In genomic region chrX:7473814-7474213, GRCm38 (mm10) we compare ENCODE assay signal across 9 mouse cellular contexts.
DNase-seq lines count a peak whose midpoint lies in the region; ATAC-seq and TF ChIP-seq lines count a peak whose summit lies in the region.
"Had no signal": no experiment of that assay in that cellular context is flagged by ENCODE, and none has a peak within 500 bp of the region (broad histone marks: within the 10 kb centered on the region; RNA-seq: fewer than 3 reads in every experiment).

No protein-coding gene starts in this region.

- TF ChIP-seq POLR2A in lung, adult 2 months (IDR thresholded peaks at IDR 0.05; ENCODE audit: borderline replicate concordance, extremely low read depth, low read depth, low read length) = no peak

- no peak overlapping the region for H3K4me2 ChIP-seq in kidney, embryonic 14.5 days (replicated peaks; ENCODE audit: low read depth, low read length)
- H3K4me2 ChIP-seq in kidney, postnatal 0 days (ENCODE audit: low read length) = no peak overlapping the region
- H3K4me2 ChIP-seq: embryonic facial prominence, embryonic 13.5 days had no signal

- H3K9me3 ChIP-seq in kidney, embryonic 14.5 days (ENCODE audit: control insufficient read depth, low read length) = no peaks in the 10 kb centered on the region
- no peaks in the 10 kb centered on the region for H3K9me3 ChIP-seq in kidney, postnatal 0 days (replicated peaks; ENCODE audit: low read length)
- H3K9me3 ChIP-seq: embryonic facial prominence, embryonic 13.5 days had no signal

- DNase-seq in kidney, adult 11 months = peak; percentile 7
- DNase-seq in Patski (ENCODE audit: low read depth, low spot score) = no peak
- DNase-seq in embryo, embryonic 10 days (ENCODE audit: low spot score) = peak; percentile 57
- DNase-seq in kidney, postnatal 0 days (ENCODE audit: low spot score) = peak; percentile 44
- peak; percentile 6 for DNase-seq in lung, adult 2 months
- peak; percentile 45 to 54 for DNase-seq in right cerebral cortex, adult 2 months (ENCODE audit: low spot score in 2 of 2)

- CTCF ChIA-PET in Patski (lab: Charles Lee) = interaction anchor here (1.0 to 1.8 kb wide), 3 partner anchors 39 to 170 kb away, joined by 3 to 5 read pairs (median 3); no protein-coding TSS in a partner anchor

- TF ChIP-seq CTCF in Patski (IDR thresholded peaks at IDR 0.05) = peak; percentile 69
- peak; percentile 61 for TF ChIP-seq CTCF in kidney, postnatal 0 days (IDR thresholded peaks at IDR 0.05; ENCODE audit: low read depth)
- TF ChIP-seq CTCF in lung, adult 2 months (IDR thresholded peaks at IDR 0.05; ENCODE audit: insufficient read depth, low read length) = peak; percentile 44

- H3K4me3 ChIP-seq in kidney, embryonic 14.5 days (ENCODE audit: low read length) = no peak overlapping the region
- no peak overlapping the region for H3K4me3 ChIP-seq in kidney, postnatal 0 days (replicated peaks; ENCODE audit: low read depth, low read length)
- no peak overlapping the region for H3K4me3 ChIP-seq in lung, adult 2 months (replicated peaks; ENCODE audit: extremely low read depth, low read depth, low read length)
- H3K4me3 ChIP-seq: embryonic facial prominence, embryonic 13.5 days had no signal

- WGBS in kidney, embryonic 14.5 days = 34% methylated on average over 2 of the region's 2 CpGs
- 40% methylated on average over 2 of the region's 2 CpGs for WGBS in kidney, postnatal 0 days
- 40% methylated on average over 2 of the region's 2 CpGs for WGBS in lung, adult 2 months

- H3K4me1 ChIP-seq in kidney, embryonic 14.5 days (ENCODE audit: control insufficient read depth, insufficient read depth, low read length) = no peaks in the 10 kb centered on the region
- no peaks in the 10 kb centered on the region for H3K4me1 ChIP-seq in kidney, postnatal 0 days (replicated peaks; ENCODE audit: insufficient read depth, low read length)
- H3K4me1 ChIP-seq in lung, adult 2 months (ENCODE audit: control insufficient read depth, insufficient read depth, low read length) = no peaks in the 10 kb centered on the region
- H3K4me1 ChIP-seq: embryonic facial prominence, embryonic 13.5 days had no signal

- no peak overlapping the region for H3K27ac ChIP-seq in kidney, embryonic 14.5 days (ENCODE audit: low read depth, low read length)
- H3K27ac ChIP-seq in kidney, postnatal 0 days = no peak overlapping the region
- H3K27ac ChIP-seq: embryonic facial prominence, embryonic 13.5 days had no signal

- ATAC-seq in kidney, embryonic 14.5 days (ENCODE audit: low FRiP score, low TSS enrichment) = no peak
- no peak for ATAC-seq in Patski
- no peak for ATAC-seq in kidney, postnatal 0 days (replicated peaks; ENCODE audit: low FRiP score, low read depth)
- no peak for ATAC-seq in activated CD4-positive, CD25-positive, alpha-beta regulatory T cell, adult 4 months

- no peaks in the 10 kb centered on the region for H3K36me3 ChIP-seq in kidney, embryonic 14.5 days (ENCODE audit: control insufficient read depth, insufficient read depth, low read length)
- H3K36me3 ChIP-seq in kidney, postnatal 0 days (ENCODE audit: insufficient read depth, low read length) = no peaks in the 10 kb centered on the region
- H3K36me3 ChIP-seq: embryonic facial prominence, embryonic 13.5 days had no signal

- H3K27me3 ChIP-seq in kidney, embryonic 14.5 days (ENCODE audit: control insufficient read depth, insufficient read depth, low read length) = no peaks in the 10 kb centered on the region
- peaks cover 7% of the 10 kb centered on the region for H3K27me3 ChIP-seq in Patski
- no peaks in the 10 kb centered on the region for H3K27me3 ChIP-seq in kidney, postnatal 0 days (ENCODE audit: insufficient read depth, low read length)
- H3K27me3 ChIP-seq: embryonic facial prominence, embryonic 13.5 days had no signal

- in situ Hi-C loops in Patski (cut with MboI; ENCODE audit: low pct_unique_long_range_greater_than_20kb) = loop anchor here (5.0 to 10.0 kb wide), 2 partner anchors 173 to 221 kb away; partner anchors contain the start of gene Gpkow

- POLR2A ChIA-PET in Patski (lab: Charles Lee) = no interaction called here

- no peak overlapping the region for H3K9ac ChIP-seq in kidney, embryonic 14.5 days (ENCODE audit: low read depth, low read length)
- H3K9ac ChIP-seq in kidney, postnatal 0 days (ENCODE audit: low read depth, low read length) = no peak overlapping the region
- H3K9ac ChIP-seq: embryonic facial prominence, embryonic 13.5 days had no signal
